Mouse (Mus musculus) layer of hippocampus, adult 9-10 months (tissue): ENCODE results near the gene Sult6b1.

Source experiments
- DNase-seq: peaks from one replicate; pipeline ENCODE4 v3.0.0; 2022; ENCODE audit warnings: low spot score

Gene Sult6b1

GRCm38 (mm10) chr17:78885286-78886065 is 21.3 kb downstream of the Sult6b1 start:
- DNase-seq: no peak

GRCm38 (mm10) chr17:78883291-78883690 is 23.5 kb downstream of the Sult6b1 start:
- DNase-seq: no peak

DNA sequence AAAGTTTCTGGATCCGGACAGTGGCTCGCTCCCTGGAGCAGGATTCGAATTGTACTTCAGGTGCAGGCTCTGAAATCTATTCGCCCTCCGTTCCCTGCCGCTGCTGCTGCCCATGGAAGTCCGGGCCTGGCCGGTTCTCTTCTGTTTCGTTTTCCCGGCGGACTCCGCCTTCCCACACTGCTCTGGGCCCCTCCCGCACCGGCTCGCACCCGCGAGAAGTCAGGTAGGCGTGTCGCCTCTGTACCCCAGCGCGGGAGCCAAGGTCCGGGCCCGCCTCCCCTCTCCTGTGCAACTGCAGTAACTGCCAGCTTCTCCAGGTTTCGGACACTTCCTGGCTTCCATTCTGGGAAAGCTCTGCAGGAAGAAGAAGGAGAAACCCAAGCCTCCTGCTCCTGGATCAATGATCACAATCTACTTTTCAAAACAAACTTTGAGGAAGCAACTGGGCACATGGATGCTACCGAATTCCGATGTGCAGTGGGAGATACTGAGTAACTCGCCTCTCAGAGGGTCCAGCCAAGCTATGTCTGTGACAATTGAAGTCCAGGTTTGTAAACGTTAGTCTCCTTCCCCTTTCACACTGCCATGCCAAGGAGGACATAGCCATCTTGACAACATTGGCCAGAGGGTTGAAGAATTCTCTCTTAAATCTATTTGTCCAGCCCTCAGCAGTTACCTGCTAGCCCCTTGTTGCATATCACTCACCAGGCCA is 24.2 kb downstream of the Sult6b1 start, which contains the start of gene Eif2ak2:
TSS of gene Eif2ak2 (minus strand) at position 173 of the 712 bp plus-strand sequence.
- peak; percentile 18 for DNase-seq

GRCm38 (mm10) chr17:78881878-78882304 is 24.9 kb downstream of the Sult6b1 start:
- no peak for DNase-seq

GRCm38 (mm10) chr17:78873886-78874285 is 32.9 kb downstream of the Sult6b1 start:
- no peak for DNase-seq

DNA sequence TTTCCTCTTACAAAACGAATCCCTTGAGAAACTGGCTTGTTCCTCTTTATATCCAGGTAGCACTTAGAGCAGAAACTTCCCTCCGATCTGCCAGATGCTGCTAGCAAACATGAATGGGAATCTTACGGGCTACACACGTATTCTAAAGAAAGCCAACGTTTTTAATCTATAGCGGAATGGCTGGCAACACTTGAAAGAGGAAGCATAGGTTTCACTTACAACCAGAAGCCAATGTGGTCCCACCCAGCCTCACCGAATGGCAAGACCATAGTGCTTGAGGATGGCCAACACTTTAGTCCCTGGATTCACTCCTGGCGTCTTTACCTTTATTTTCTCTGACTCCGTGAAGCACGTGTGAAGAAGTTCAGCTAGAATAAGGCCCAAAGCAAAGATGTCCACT is 50.5 kb downstream of the Sult6b1 start:
- DNase-seq: no peak

GRCm38 (mm10) chr17:78842271-78842928 is 64.4 kb downstream of the Sult6b1 start:
- DNase-seq: no peak

DNA sequence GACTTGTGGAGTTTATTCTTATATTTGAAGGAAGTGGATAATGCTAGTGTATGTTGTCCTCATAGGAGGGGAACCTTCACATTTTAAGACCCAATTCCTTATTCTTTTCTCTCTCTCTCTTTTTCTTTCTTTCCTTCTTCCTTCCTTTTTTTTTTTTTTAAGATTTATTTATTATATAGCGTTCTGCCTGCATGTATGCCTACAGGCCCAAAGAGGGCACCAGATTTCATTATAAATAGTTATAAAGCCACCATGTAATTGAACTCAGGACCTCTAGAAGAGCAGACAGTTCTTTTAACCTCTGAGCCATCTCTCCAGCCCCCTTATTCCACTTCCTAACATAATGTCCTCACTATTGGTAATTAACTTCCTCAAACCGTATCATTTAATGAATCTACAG is 70.7 kb downstream of the Sult6b1 start:
- no peak for DNase-seq

DNA sequence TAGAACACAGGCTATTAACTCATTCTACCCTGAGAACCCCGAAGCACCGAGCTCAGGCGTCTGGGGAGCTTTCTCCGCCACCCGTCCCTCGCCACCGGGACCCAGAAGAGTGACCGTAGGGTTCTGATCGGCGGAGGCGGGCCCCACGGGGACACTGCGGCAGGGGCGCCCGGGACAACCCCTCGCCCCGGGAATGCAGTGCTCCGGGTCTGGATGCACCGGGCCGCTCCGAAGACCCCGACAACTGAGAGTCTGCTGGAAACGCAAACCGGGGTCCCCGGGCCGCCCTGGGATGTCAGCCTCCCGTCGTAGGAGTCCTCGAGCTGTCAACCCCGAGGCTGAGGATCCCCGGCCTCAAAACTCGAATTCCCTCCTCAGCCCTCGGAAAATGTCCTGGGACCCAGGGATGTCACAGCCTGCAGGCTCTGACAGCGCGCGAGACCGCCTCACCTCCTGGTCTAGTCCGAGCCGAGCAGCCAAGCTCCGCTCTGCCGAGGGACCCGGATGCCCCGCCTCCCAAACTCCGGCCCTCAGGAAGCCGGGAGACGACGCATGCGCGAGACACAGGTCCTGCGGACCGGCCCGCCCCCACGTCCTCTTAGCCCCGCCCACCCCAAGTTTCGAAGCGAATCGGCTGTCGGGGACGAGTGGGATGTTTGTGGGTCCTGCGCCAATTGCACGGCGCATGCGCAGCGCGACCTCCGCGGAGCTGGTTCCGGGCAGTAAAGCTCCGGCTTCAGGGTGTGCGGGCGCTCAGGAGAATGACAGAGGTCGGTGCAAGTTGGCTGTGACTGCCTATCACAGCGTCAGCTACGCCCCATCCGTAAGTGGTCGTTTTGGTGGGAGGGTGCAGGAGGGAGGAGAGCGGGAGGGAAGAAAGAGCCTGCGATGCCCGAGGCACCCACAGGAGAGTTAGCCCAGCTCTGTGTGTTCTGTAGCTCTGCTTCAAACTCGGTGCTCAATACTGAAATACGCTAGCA is 71.6 kb downstream of the Sult6b1 start, which contains the start of the genes Heatr5b and Gpatch11:
TSS of gene Heatr5b (minus strand) at position 509 of the 980 bp plus-strand sequence.
TSS of gene Gpatch11 (plus strand) at position 712 of the 980 bp plus-strand sequence.
- DNase-seq: peak; percentile 87
